Mouse (Mus musculus) gastrocnemius, postnatal 36 days (tissue): ENCODE results near the gene Gm48552. TPM values are rescaled to one million over a fixed set of nuclear protein-coding genes. Genes with fewer than 3 reads are reported as not detected.

Experiments used
- DNase-seq, 2 experiments: peaks; one replicate each; pipeline ENCODE4 v3.0.0; 2022
- intact Hi-C: fragments of 180-260 bp; cut with DNase I; formaldehyde crosslinking; loops from one replicate; pipeline ENCODE4 v1.15.1; 2025
- total RNA-seq, 2 experiments: library from RNA; stranded (reverse); gene quantifications; 2 replicates each; pipeline ENCODE4 v1.2.3; 2021

Gene Gm48552
- total RNA-seq, 2 experiments from 2014 or later: 0.59 to 0.77 TPM

DNA sequence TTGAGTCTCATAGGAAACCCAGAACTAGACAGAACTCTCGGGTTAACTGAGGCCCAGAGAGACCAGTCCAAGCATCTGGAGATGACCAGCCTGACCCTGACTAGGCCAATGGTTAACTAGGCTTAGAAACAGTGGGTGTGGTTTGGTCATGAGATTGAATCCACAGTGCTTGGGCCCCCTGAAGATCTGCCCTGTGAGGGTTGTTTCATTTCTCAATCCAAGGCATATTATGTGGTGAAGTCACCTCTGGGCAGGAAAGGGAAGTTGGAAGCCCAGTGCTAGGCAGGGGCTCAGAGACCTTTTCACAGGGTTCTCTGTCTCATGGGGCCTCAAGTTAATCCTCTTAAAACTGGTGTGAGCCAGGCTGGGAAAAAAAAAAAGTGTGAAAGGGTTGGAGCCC, 30.0 kb upstream of the Gm48552 start:
- intact Hi-C loops: no loop called here
- no peak for DNase-seq

DNA sequence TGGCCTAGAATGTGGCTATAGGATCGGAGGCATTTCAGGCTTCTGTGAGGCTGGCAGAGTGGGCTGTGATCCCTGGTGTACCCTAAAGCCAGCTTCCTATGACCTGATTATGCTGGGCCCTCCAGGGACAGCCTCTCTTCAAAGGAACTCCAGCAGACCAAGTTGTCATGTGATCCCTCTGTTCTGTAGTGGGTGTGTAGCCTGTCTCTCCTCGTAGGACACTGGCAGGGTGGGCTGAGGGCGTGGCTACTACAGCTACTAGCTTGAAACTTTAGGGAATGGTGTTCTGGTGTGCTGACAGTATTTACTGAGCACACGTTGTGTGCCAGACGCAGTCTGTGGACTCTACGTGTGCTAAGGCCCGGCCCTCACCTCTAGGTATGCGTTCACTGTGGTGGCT, 28.1 kb upstream of the Gm48552 start:
- DNase-seq: no peak
- intact Hi-C loops: no loop called here

- no peak for DNase-seq
- intact Hi-C loops: no loop called here
Observed at GRCm38 (mm10) chr10:81362336-81362949, 26.4 kb upstream of the Gm48552 start.

GRCm38 (mm10) chr10:81363436-81364346, 25.1 kb upstream of the Gm48552 start:
- DNase-seq: no peak
- intact Hi-C loops: no loop called here

DNA sequence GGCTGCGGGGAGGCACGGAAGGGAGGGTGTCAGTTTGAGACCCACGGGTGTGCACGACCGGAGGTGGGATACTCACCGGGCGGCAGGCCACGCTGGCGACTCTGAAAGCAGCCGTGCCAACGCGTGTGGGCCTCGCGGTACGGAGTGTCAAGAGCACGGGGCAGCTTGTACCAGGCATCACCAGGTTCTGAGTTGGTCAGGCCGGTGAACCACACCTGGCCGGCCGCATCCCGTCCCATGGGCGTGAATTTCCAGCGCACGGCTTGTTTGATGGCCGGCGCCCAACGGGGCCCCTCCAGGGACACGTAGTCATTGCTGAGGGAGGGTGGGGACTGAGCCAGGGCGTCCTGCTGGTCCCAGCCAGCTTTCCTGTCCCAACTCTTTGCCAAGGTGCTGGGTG, 24.1 kb upstream of the Gm48552 start:
- DNase-seq: peak in 1 of 2 experiments; percentile 32
- intact Hi-C loops: no loop called here

- no peak for DNase-seq
- intact Hi-C loops: no loop called here
Observed at GRCm38 (mm10) chr10:81365073-81365472, 23.7 kb upstream of the Gm48552 start.

DNA sequence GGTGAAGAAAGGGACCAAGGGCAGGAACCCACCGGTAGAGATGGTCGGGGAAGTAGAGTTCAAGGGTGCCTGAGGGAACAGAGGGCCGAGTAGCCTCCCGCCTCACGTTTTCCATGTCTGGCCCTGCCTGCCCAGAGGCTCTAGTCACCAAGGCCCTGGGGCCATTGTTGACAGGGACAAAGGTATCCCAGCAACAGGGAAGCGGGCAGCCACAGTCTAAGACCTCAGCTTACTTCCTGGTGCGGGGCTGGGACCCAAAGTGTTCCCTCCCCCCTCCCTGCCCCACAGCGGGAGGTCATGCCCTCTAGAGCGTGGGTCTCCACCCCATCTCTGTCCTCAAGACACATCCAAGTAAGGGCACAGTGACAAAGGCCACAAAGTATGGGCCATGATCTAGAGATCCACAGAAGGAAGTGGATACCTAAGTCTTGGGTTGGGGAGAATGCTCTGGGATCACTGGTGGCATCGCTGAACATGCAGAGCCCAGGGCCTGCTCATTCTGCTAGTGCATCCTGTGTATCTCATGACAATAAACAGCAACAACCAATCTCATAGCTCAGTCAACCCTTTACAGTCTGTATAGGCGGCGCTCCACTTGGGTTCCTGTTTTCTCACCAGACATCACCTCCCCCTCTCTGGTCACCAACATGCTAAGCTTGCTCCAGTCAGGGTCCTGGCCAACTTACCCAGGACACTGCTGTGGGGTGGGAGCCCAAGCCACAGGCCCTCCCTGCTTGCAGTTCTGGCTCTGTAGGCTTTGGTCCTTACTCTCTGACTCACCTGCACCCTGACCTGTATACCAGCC, 22.9 kb upstream of the Gm48552 start, which contains the start of gene 4930404N11Rik:
4930404N11Rik (minus strand) TSS at position 145 of the 805 bp plus-strand sequence.
- DNase-seq: no peak
- intact Hi-C loops: no loop called here

- no peak for DNase-seq
- intact Hi-C loops: no loop called here
Observed at GRCm38 (mm10) chr10:81366477-81367206, 22.2 kb upstream of the Gm48552 start.

DNA sequence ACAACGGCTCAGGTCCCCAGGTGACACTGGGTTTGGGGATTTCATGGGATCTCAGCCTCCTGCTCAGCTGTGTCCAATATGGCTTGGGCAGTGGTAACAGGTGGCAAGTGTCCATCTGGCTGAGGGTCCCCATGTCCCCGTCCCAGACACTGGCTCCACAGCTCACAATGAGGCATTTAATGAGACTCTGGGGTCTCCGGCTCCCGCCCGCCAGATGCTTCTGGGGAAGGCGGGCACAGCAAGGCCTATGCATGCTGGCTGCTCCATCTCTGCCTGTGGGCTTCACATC, 21.7 kb upstream of the Gm48552 start:
- intact Hi-C loops: no loop called here
- DNase-seq: no peak

- intact Hi-C loops: no loop called here
- no peak for DNase-seq
Observed at GRCm38 (mm10) chr10:81375322-81375721, 13.5 kb upstream of the Gm48552 start.

DNA sequence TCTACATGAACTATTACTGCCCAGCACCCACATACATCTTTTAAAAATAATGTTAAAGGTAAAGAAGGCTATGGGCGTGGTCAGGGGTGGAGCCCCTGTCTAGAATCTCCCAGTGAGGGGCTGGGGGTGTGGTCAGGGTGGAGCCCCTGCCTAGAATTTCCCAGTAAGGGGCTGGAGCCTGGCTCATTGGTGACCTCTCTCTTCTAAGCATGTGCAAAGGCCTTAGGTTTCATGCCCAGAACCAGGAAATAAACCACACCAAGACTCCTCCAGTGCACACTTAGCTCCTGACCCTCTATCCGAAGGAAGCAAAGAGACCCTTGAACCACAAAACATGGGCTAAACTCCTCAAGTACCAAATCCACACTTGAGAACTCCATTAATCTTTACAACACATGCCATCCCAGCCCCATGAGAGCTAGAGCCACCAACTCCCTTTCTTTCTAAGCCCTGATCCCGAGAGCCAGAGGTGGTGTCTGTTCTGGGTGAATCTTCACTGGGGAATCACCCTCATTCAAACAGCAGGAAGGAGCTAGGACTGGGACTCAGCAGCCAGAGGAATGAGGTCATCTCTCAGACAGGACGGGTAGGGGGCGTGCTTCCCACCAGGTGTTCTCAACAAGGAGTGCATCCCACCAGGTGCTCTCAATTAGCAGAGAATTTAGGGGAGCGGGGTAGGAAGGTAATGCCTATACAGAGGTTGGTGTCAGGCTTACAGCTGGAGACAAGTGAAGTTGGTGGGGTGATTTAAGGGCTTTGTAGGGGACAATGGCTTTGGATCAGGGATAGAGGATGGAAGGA, 12.0 kb upstream of the Gm48552 start:
- DNase-seq: no peak
- intact Hi-C loops: no loop called here

- no peak for DNase-seq
- intact Hi-C loops: no loop called here
Observed at GRCm38 (mm10) chr10:81377362-81377664, 11.5 kb upstream of the Gm48552 start.

DNA sequence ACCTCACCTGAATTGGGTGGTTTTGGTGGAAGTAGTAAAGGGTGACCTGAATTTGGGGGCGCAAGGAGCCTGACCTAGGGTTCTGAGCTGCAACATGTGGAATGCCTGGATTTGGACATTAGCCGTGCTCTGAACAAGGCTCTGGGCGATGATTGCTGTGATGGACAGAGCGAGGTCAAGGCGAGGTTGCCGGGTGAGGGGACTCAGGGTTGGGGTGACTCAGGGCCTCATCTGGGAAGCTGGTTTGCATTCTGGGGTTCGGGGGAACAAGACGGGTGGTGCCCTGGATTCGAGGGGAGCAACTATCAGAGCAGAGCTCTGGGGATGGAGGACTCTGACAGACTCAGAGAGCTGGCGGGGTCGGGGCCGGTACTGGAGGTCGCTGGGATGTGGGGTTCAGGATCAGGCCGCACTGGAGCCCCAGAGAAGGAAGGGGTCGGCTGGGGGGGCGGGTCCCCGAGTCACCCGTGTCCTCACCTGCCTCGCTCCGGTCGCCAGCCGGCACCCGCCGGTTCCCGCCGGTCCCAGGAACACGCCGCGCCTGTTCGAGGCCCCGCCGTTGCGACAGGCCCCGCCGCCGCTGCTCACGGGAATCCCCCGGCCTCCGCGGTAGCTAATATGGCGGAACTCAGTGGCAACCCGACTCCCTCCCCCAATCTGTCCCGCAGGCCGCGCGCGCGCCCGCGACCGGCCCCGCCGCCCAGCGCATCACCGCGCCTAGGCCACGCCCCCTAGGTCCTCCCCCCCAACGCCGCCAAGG, 10.8 kb upstream of the Gm48552 start, which contains the start of gene Fzr1:
Fzr1 (minus strand) TSS at position 724 of the 760 bp plus-strand sequence.
- intact Hi-C loops: no loop called here
- DNase-seq: no peak

DNA sequence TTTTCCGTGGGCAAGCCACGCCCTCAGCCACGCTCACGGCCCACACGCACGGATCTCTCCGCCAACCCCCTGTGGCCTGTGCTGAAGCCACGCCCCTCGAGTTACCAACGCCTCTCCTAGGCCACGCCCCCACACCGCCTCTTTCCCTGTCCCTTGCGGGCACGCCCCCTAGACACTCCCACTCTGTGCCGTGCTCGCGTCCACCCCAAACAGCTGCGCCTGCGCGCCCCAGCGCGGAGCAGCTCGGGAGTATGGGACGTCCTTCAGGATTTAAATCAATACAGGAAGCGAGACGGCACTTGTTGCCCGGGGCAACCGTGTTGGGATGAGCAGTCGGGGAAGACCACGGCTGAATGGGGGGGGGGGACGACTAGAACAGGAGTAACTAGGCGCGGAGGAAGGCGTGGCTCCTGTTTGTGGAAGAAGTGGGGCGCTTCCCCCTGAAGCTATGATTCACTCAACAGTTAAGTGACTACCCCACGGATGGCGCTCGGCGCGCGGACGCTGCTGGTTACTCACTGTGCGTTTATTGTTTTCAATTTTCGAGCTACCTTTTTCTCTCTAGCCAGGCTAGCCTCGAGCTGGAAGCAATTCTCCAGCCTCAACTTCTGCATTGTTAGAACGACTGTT, 10.1 kb upstream of the Gm48552 start:
- peak; percentile 100 for DNase-seq
- intact Hi-C loops: no loop called here

DNA sequence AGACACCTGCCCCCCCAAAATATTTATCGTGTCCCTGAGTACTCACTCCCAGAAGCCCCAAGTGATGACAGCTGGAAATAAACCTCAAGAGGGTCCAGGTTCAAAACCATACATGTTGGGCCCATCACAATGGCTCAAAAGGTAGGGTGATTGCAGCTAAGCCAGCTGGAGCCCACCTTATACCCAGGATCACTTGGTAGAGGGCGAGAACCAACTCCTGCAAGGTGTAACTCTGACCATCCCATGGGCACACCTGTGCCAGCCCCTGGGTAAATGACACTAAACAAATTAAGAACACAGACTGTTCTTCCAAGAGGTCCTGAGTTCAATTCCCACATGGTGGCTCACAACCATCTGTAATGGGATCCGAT, 9.6 kb upstream of the Gm48552 start:
- DNase-seq: no peak
- intact Hi-C loops: no loop called here

- intact Hi-C loops: no loop called here
- no peak for DNase-seq
Observed at GRCm38 (mm10) chr10:81379809-81380378, 8.9 kb upstream of the Gm48552 start.

DNA sequence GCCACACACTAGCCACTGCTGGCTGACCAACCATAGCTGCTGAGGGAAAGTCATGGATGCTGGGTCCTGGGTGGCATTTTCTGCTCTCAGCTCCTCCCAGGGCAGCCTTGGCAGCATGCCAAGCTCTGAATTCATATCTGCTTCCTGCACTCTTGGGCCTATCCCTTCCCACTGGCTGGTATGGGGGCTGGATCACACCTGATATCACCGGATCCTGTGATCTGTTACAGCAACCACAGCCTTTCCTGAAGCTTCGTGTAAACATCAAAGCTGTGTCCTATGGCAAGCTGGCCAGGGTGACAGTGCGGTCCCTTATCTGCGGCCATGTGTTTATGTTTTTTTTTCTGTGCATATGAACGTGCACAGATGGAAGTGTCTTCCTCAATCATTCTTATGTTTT, 6.8 kb upstream of the Gm48552 start:
- intact Hi-C loops: no loop called here
- no peak for DNase-seq

GRCm38 (mm10) chr10:81383802-81384604, 4.8 kb upstream of the Gm48552 start, which contains the start of the genes Dohh and Gm48551:
Dohh (plus strand) TSS chr10:81384428.
Gm48551 (plus strand) TSS chr10:81384466.
- intact Hi-C loops: no loop called here
- DNase-seq: peak; percentile 98 to 99
